Mouse (Mus musculus): ENCODE data around the gene Nrm.

Nrm gene

DNA sequence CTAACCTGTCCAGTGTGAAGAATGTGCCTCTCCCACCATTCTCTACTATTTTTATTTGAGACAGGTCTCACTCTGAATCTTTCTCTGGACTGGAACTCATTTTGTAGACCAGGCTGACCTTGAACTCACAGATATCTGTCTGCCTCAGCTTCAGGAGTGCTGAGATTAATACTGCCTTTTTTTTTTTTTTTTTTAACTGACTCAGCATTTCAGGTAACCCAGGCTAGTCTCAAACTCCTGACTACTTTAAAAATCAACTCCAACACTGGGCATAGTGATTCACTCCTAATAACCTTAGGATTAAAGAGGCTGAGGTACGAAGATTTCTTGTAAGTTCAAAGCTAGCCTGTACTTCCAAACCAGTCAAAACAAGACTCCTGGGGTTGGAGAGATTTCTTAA lies 44.5 kb downstream of the Nrm start:
- no peak for DNase-seq (ENCODE audit: low spot score)

DNA sequence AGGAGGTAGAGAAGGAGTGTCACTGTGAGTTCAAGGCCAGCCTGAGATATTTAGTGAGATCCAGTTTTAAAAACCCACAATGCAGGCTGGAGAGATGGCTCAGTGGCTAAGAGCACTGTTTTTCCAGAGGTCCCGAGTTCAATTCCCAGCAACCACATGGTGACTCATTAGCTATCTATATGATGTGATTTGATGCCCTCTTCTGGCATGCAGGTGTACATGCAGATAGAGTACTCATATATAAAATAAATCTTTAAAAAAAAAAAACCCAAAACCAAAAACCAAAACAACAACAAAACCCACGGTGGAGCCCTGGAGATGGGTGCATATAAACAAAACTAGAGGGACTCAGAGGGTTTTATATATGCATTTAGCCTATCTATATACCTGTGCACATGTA lies 46.5 kb downstream of the Nrm start:
- DNase-seq (ENCODE audit: low spot score) = no peak

DNA sequence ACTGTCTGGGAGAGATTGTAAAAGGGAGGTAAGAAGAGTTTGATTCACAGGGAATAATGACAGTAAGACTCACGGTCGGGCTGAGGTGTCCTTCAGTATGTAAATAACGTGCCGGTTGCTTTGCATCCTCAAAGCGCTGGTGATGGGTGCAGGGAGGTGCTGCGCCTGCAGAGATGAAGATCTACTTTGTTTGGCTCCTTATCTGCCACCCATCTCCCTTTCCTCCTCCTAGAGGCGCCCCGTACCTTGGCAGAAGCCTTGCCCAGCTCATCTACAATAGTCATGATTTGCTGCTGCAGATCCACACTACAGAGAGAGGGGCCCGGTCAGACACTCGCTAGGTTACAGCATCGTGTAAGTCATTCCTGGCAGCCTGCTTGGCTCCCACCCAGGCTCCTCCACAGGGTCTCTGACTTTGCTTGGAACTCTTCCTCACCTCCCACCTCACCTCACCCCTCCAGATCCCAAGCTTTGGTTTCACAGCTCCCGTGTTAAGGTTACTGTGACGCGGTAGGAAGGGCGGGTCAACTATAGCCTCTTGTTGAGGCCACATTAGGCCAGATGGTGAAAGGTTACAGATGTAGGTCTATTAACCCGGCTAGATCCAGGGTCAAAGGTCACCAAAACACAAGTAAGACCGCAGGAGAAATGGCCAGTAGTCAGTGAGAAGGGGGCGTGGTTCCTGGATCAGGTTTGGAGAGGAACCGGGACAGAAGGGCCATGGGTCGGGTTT lies 48.2 kb downstream of the Nrm start:
- DNase-seq (ENCODE audit: low spot score) = no peak

DNA sequence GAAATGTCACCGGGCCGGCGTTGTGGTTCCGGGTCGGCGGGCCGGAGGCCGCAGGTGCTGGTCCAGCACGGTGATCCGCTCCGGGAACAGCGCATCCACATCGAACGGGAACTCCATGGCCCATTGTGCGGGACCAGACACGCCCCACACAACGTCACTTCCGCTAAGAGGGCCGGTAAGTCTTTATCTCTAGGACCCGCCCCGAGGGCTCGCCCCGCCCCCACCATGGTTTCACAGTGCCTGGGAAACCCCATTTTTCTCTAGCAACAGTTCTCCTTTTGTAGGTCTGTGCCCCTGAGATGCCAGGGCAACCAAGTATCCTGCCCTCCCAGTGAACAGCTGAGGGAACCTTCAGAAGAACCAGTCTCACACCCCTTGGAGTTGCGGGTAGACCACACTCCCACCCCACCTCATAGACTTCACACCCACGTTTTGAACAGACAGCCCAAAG lies 48.8 kb downstream of the Nrm start, which contains the start of gene Atat1:
TSS of gene Atat1 (minus strand) at position 157 of the 451 bp plus-strand sequence.
- DNase-seq (ENCODE audit: low spot score) = peak; percentile 91

DNA sequence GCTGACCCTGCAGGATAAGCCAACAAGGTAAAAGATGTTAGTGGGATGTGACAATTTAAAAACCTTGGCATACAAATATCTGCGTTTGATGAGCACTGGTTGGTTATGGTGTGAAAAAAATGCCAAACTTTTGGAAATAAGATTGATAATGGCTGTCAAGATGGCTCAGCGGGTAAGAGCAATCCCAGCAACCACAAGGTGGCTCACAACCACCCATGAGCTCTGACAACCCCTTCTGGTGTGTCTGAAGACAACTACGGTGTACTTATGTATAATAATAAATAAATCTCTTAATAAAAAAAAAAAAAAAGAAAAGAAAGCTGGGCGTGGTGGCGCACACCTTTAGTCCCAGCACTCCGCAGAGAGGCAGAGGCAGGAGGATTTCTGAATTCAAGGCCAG lies 53.9 kb downstream of the Nrm start:
- DNase-seq (ENCODE audit: low spot score) = no peak

Data from left cerebral cortex, adult 11 months (tissue).